Mouse (Mus musculus) T-helper 2 cell (primary cell): ENCODE data around the gene Srsf2.
"Not testable (repeated sequence)": the region's sequence is repeated elsewhere in the genome, so short reads cannot be mapped to it uniquely, and the experiment has no call there.

Experiments used
- in situ Hi-C: fragments of 300-600 bp; cut with MboI, MseI; formaldehyde crosslinking; loops from one replicate; pipeline ENCODE4 v1.15.1; 2025; ENCODE audit warnings: high pct_unique_total_duplicates

The Srsf2 gene

DNA sequence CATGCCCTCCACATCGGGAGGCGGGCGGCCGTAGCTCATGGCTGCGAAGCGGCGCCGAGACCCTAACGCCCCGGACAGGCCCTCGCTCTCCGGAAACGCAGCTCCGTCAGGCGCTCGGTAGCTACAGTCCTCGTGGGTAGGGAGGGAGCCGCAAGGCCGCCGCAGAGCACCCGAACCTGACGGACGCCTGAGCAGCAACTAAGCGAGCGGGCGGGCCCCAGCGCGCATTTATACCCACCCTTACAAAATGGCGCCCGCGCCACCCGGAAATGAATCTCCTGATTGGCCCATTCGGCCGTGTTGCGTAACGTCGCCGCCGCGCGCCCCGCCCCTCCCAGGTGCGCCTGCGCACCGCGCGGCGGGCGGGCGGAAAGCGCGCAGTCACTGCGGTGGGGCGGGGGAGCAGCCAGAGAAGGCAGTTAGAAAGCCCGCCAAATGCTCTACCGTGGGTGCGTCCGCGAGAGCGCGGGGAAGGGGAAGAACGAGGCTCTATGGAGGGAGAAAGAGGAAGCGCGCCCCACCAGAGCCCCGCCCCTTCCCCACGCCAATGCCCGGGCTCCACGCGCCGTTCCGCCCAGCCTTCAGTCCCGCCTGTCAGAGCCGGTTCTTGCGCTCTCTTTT is at the start of gene Srsf2:
Gene Srsf2 (minus strand): TSS at position 204 of the 621 bp plus-strand sequence.
- in situ Hi-C loops = no loop called here

DNA sequence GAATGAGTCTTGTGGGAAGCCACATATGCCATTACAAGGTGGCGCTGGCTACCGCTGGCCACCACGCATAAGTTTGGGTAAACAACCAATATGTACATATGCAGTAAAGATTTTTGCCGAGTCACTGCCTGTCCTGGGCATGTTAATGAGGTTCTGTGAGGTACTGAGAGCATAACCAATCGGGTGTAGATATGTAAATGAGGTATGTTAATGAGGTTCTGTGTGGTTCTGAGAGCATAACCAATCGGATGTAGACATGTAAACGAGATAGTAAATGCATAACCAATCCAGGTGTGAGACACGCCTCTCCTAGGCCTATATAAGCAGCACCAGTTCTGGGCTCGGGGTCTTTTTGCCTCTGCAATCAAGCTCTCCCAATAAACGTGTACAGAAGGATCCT is 49.7 kb upstream of the Srsf2 start:
- in situ Hi-C loops = not testable (repeated sequence)

DNA sequence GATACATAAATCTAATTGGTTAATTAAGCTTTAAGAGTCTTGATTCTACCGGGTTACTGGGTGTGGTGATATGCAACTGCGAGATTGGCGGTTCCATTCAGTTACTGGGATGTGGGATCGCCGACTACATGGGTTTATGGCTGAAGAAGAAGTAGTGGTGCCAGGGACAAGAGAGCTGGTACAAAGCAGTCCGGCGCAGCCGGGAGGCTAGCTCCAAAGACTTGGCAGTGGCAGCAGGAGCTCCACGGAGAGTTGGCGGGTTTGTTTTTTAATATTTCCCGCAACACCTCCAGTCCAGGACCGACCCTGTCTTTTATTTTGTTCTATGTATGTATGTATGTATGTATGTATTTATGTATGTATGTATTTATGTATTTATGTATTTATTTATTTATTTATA is 46.4 kb upstream of the Srsf2 start:
- in situ Hi-C loops = no loop called here

DNA sequence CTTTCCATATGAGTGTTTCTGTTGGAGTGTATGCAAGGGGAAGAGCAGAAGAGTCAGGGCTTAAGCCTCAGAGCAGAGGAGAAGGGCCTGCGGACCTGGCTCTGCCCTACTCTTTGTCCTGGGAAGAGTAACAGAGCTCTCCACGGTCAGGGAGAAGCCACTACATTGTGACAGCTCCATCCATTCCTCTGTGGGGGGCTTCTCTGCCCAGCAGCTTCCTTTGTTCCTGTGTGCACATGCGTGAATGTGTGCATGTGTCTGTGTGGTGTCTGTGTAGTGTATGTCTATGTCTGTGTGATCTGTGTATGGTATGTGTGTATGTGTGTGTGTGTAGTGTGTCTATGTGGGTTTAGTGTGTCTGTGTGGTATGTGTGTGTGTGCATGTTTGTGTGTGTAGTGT is 42.5 kb upstream of the Srsf2 start:
- in situ Hi-C loops = no loop called here

DNA sequence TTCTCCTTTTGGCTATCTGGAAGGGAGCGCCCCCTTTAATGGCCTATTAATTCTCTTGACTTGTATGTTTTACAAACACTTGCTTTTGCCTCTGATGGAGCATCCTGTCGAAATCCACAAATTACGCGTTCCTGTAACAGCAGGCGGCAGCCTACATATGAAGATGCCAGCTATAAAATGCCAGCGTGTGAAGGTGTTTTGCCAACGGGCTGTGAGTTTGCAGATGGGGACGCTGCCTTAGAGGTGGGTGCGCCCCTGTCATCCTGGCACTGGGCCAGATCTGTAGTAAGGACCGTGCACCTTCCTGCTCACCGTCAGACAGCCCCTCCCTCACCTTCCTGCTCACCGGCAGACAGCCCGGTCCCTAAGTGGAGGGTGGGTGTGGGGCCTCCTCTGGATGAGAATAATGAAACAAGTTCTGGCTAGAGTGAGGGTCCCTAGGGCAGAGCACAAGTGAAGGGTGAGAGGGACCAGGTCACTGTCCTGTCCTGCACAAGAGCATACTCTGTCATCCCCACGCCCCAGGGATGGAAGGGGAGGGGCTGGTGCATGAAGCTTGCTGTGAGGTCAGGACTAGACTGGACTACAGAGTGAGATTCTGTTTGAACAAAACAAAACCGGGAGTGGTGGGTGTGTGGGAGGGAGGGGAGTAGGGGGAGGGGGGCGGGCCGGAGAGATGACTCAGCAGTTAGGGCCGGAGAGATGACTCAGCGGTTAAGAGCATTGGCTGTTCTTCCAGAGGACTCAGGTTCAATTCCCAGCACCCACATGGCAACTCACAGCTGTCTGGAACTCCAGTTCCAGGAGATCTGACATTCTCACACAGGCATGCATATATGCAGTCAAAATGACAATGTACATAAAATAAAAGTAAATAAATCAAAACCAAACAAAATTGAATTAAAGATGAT is 40.9 kb upstream of the Srsf2 start:
- in situ Hi-C loops = no loop called here

DNA sequence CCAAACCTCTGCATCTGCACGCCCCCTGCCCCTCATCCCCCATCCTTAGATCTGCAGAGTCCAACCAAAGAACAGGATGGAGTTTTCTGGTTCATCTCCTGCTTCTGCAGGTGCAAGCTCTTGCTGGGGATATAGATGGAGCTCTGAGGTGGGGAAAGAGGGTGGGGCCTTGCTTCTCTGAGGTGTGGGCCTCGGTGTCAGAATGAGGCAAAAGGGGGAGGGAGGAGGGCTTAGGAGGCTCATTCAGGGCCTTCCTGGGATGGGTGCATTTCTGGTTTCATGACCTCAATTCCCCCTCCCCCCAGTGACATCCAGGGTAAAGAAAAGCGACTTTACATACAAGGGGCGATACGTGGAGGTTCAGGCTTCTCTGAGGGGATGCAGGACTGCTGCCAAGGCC is 34.2 kb upstream of the Srsf2 start:
- in situ Hi-C loops = loop anchor here (5.0 kb wide), 1 partner anchor 155 kb away; no protein-coding TSS in a partner anchor

DNA sequence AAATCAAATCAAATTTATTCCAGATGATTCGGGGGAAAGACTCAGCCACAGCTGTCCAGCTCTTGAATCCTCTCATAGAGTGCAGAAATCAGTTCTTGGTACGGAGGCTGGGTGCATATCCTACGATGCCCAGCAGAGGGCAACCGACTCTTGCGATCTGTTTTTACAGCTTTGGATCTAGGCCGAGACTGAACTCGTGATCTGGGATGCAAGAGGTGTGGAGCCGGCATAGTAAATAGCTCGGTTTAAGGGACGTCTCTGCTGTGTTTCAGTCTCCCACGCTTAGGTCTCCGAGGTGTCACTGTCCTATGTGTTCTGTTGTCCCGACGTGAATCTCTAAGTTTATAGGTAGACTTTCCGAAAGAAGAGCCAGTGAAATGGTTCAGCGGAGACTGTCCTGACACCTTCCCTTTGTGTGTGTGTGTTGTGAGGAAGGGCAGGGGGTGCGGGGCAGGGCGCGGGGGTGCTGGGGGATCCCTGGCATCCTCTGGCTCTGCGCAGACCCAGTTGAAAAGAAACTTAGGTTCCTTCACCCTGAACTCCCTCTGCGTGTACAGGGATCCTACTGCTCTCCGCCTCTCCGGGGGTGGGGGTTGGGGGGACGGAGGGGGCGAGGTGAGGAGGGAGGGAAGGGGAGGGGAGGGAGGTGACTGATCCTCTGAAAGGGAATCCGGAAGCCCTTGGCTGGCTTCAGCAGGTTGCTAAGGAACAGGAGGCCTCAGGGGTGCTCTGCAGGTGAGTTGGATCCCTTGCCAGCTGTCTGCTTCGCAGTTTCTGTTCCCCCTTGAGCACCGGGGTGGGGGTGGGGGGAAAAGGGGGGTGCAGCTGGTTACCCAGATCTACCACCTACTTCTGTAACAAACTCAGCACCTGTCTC is 32.6 kb upstream of the Srsf2 start:
- in situ Hi-C loops = loop anchor here (5.0 kb wide), 1 partner anchor 157 kb away; no protein-coding TSS in a partner anchor

DNA sequence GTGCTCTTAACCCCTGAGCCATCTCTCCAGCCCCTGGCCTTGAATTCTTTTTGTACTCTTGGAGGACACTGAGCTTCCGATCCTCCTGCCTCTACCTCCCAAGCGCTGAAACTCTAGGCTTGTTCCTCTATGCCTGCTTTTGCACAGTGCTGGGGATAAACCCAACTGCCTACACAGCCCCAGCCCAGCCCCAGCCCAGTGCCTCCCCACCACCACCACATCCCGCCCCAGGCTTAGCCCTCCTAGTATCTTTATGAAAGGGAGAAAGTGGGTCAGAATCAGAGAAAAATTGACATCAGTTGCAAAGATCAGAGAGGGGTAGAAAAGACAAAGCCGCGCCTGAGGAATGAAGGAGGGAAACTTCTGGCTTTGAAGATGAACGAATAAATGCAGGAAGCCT is 31.2 kb upstream of the Srsf2 start:
- in situ Hi-C loops = loop anchor here (5.0 kb wide), 1 partner anchor 493 kb away; no protein-coding TSS in a partner anchor

DNA sequence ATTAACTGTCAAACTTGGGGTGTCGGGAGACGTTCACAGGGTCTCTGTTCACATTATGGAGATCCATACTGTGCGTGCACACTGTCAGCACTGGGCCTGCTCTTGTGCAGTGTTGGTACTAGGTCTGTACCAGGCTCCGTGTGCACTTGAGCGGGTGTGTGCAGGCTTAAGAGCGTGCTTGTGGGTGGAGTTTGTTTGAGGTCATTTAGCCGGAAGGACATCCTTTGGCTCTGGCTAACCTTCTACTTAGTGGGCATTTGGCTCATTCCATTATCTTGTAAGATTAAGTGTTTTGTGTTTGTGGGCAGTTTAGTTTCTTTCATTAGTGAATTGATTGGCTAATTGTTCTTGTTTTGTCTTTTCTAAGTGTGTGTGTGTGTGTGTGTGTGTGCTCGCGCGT is 29.6 kb upstream of the Srsf2 start:
- in situ Hi-C loops = loop anchor here (5.0 kb wide), 1 partner anchor 495 kb away; no protein-coding TSS in a partner anchor

DNA sequence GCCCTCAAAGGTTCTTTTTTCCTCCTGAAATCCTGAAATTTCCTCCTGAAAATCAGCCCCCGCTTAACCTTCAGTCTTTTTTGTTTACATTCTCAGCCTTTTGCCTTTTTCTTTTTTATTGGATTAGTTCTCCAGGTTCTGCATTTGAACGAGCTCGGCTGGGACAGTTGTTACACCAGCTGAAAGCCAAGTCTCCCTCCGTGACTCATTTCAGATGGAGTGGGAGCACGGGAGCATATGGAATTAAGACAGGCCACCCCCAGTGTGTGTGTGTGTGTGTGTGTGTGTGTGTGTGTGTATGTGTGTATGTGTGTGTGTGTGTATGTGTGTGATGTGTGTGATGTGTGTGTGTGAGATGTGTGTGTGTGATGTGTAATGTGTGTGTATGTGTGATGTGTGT is 28.5 kb upstream of the Srsf2 start:
- in situ Hi-C loops = loop anchor here (5.0 kb wide), 1 partner anchor 496 kb away; no protein-coding TSS in a partner anchor

DNA sequence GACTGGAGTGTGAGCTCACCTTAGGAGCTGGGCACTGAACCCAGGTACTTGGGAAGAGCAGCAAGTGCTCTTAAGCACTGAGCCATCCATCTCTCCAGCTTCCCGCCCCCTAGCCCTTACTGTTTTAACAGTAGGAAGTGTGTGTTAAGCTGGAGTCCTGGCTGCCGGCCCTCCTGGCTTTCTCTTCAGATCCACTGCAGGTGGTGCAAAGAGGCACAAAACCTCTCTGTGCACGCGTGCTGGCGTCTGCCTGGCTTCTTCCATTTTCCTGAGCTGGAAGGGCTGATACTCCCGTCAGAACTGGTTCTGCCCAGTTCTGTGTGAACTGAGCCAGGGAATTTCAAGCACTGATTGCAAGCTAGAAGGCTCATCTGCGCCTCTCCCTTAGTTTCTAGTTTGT is 27.9 kb upstream of the Srsf2 start:
- in situ Hi-C loops = loop anchor here (5.0 kb wide), 1 partner anchor 496 kb away; no protein-coding TSS in a partner anchor

DNA sequence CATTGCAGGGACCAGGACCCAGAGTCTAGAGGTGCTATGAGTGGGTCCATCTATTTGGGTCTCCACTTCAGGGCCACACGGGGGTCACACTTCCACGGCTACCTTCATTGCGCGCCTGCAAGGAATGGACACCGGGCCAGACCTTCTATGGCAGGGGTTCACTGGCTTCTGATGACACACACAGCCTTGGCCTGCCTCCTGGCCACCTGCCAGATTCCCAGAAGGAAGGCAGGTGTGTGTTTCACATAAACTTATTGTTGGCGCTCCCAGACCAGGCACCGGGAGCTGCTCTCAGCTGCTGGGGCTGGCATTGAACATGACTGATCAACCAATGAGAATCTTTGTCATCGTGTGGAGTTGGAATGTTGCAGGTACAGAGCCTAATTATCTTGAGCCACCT is 25.6 kb upstream of the Srsf2 start:
- in situ Hi-C loops = no loop called here

DNA sequence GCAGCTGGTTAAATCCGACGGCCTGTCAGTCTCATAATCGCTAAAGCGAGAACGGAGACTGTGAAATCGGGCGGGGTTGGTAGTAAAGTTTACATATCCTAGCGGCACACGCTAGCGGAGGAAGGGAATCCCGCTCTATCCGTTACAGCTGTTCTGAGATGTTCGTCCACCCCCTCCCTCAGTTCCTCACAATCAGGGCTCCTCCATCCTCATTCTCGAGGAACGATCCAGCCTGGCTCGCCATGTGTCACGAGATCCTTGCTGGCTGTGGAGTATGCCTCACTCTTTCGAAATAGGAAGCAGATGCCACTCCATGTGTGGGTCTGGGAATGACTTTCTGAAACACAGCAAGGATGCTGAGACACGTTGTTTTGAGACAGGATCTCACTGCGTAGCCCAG is 21.1 kb upstream of the Srsf2 start:
- in situ Hi-C loops = no loop called here

DNA sequence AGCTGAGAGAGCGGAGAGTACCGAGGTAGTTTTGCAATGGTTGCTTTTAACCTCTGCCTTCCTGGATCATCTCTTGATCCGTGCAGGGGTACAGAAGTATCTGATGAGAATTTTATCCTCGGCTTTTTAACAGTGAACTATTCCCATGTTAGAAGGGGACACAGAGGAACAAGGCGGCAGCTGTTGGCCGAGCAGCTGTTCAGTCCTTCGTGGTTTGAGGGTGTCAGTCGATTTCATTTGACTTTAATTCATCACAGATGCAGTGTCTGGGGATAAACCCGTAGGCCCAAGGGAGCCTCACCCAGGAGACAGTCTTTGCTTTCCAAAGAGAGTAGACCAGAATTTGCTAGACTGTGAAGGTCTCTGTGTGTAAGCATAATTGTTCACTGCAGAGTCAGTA is 18.6 kb upstream of the Srsf2 start:
- in situ Hi-C loops = no loop called here

DNA sequence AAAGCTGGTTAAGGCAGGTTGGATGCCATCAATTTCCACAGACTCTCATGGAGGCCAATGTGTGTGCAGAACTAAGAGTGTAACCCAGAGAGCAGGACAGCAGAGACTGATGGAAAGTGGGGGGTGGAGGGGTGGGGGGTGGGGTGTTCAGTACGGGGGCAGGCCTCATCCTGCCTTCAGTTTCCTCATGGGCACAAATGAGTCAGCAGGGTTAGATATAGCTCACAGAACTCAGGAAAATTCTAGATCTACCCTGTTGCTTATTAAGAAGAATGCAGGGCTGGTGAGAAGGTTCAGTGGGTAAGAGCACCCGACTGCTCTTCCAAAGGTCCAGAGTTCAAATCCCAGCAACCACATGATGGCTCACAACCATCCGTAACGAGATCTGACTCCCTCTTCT is 16.7 kb upstream of the Srsf2 start:
- in situ Hi-C loops = no loop called here

DNA sequence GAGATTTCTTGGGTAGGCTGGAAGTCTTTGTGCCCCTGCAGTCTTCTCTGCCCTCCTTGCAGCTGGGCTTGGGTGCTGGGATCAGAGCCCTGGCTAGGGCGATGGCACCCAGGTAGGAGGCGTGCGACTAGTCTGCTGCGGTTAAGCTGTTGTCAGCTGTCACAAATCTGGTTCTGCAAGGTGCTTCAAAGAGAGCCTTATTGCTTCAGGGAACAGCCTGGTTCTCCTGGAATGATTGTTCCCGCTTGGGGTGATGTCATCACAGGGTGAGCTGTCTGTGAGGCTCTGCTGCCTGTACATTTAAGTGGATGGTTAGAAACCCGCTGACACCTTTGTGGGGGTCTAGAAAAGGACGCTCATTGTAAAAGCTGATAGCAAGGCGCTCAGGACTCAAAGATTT is 16.3 kb upstream of the Srsf2 start:
- in situ Hi-C loops = no loop called here

DNA sequence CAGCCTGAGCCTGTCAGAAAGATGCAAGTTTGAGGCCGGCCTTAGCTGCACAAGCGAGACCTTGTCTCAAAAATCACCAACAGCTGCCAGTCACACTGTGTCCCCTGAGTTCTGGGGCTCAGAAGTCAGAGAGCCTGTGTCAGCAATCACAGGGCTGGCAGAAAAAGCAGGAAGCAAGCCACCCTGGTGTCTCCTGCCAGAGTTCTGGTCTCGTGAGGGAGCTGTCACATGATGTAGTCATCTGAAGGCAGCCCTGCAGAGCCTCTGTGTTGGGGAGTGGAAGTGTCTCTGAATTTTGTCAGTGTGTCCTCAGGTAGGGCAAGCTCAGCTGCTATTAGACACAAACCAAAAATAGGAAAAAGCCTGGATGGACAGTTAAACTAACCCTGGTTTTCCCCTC is 15.2 kb upstream of the Srsf2 start:
- in situ Hi-C loops = no loop called here

DNA sequence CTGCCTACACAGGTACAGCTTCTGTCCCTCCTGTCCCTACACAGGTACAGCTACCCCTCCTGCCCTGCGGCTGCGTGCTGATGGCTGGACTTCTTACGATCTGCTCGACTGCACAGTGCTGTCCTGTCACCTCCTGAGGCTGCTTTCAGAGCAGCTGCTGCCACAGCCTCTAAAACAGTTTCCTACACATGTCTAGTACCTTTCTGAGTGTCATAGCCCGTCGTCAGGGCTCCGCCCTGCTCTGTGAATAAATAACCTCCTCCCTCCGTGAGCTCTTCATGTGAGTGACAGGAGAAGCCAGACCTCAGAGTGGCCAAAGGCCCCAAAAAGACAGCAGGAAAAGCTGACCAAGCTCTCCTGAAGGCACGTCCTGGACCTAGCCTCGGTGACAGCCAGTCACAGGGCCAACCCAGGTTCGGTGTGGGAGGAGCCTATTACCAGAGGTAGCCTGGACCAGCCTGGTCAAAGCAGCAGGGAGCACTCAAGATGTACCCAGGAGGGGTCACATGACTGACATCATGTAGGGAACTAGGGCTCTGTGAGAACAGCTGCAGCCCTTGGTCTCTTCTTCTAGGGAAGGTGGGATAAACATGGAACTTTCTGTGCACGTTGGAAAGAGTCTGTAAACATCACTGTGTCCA is 13.2 kb upstream of the Srsf2 start:
- in situ Hi-C loops = no loop called here

DNA sequence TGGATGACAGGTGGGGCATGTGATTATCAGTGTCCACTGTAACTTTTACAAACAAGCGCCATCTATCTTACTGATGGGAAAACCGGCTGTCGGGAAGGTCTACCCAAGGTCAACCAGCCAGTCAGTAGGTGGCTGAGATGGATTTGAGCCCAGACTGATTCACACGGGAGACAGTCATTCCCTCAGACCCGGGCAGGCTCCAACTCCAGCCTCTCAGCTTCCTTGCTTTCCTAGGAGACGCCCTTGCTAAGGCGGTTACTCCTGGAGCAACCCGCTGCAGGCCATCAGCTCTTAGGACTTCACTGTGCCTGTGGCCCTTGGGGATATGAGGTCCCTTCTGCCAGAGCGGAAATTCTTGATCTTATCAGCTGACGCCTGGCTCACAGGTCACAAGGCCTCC is 11.6 kb upstream of the Srsf2 start:
- in situ Hi-C loops = no loop called here

DNA sequence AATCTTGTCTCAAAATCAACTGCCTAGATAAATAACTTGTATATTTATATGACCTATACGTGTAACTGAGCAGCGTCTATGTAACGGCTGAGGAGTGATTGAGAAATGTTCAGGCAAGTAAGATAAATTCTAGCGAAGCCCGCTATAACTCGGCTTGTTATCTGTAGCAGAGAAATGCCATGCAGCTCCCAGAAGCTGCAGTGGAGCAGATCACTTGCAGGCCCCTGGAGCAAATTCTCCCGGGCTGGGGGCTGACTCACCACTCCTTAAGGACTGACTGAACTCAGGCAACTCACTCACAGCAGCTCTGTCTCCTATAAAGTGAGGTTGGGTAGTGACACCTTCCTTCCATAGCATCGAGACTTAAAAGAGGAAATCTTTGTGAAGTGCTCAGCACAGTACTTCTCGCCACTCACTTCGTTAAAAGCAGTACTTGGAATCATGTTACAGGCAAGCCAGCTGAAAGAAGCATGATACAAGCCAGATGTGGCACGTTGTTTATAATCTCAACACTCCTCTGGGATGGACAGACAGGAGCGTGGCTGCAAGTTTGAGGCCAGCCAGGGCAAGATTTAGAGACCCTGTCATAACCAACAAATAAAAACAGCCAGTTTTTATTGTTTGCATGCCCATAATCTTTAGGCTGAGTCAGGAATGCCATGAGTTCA is 4.4 kb upstream of the Srsf2 start:
- in situ Hi-C loops = no loop called here

DNA sequence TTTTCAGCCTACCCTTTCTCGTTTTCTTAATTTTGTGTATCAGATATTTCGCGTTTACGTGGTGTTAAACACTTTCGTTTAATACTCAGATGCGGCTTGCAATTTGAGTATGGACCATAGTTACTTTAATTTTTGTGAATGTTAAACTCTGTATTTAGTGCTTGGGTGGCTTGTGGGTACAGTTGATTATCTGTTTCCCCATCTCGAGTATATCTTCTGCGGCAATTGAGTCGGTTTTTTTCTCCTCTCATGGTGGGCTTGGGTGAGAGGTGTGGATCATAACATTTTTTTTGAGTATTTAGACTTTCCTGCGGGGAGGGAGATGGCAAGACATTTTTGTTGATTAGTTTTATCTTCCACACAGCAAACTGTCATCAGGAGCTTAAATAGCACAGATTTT is 1.4 kb upstream of the Srsf2 start:
- in situ Hi-C loops = no loop called here
